Mouse (Mus musculus) ovary, postnatal 14 days (tissue): ENCODE measurements around the gene Nmnat2.

Source experiments
- DNase-seq: peaks from one replicate; pipeline ENCODE4 v3.0.0; 2022; ENCODE audit warnings: low spot score

The Nmnat2 gene

GRCm38 (mm10) chr1:153094226-153095076 is 139.7 kb downstream of the Nmnat2 start:
- DNase-seq: no peak

GRCm38 (mm10) chr1:153095328-153095727 is 140.5 kb downstream of the Nmnat2 start:
- no peak for DNase-seq

- no peak for DNase-seq
Observed at GRCm38 (mm10) chr1:153095826-153096727, 141.3 kb downstream of the Nmnat2 start.

- DNase-seq: no peak
Observed at GRCm38 (mm10) chr1:153097017-153097675, 142.4 kb downstream of the Nmnat2 start.

GRCm38 (mm10) chr1:153098586-153098985 is 143.8 kb downstream of the Nmnat2 start:
- no peak for DNase-seq

GRCm38 (mm10) chr1:153100912-153101311 is 146.1 kb downstream of the Nmnat2 start:
- no peak for DNase-seq

- DNase-seq: peak; percentile 48
Observed at GRCm38 (mm10) chr1:153101327-153101880, 146.6 kb downstream of the Nmnat2 start.

- no peak for DNase-seq
Observed at GRCm38 (mm10) chr1:153102296-153103185, 147.7 kb downstream of the Nmnat2 start.

GRCm38 (mm10) chr1:153103186-153103554 is 148.4 kb downstream of the Nmnat2 start:
- no peak for DNase-seq

- DNase-seq: no peak
Observed at GRCm38 (mm10) chr1:153104804-153105203, 150.0 kb downstream of the Nmnat2 start.

- no peak for DNase-seq
Observed at GRCm38 (mm10) chr1:153107866-153108265, 153.1 kb downstream of the Nmnat2 start.

GRCm38 (mm10) chr1:153109346-153109745 is 154.6 kb downstream of the Nmnat2 start:
- DNase-seq: no peak

- DNase-seq: no peak
Observed at GRCm38 (mm10) chr1:153109836-153110235, 155.0 kb downstream of the Nmnat2 start.

GRCm38 (mm10) chr1:153111596-153111995 is 156.8 kb downstream of the Nmnat2 start:
- DNase-seq: no peak

- no peak for DNase-seq
Observed at GRCm38 (mm10) chr1:153115315-153115714, 160.5 kb downstream of the Nmnat2 start.

- DNase-seq: no peak
Observed at GRCm38 (mm10) chr1:153120544-153120943, 165.8 kb downstream of the Nmnat2 start.

GRCm38 (mm10) chr1:153121320-153121719 is 166.5 kb downstream of the Nmnat2 start:
- no peak for DNase-seq

GRCm38 (mm10) chr1:153122764-153123163 is 168.0 kb downstream of the Nmnat2 start:
- DNase-seq: no peak

- no peak for DNase-seq
Observed at GRCm38 (mm10) chr1:153124502-153124901, 169.7 kb downstream of the Nmnat2 start.

GRCm38 (mm10) chr1:153125287-153126275 is 170.8 kb downstream of the Nmnat2 start:
- DNase-seq: no peak
